Mouse (Mus musculus) frontal cortex, adult 2 months (tissue): ENCODE data around the gene Pth. TPM values are rescaled to one million over a fixed set of nuclear protein-coding genes. Genes with fewer than 3 reads are reported as not detected.

Source experiments
- DNase-seq, 2 experiments: peaks; one replicate each; pipeline ENCODE4 v3.0.0; 2022; ENCODE audit warnings: low spot score in 1 of 2; ENCODE audit errors: extremely low spot score in 1 of 2
- polyA plus RNA-seq: library from polyadenylated mRNA; depleted of rRNA; stranded (reverse); fragments of >200 nt; gene quantifications from 2 replicates; pipeline ENCODE4 v1.2.3, GENCODE M21; 2012; rRNA removed

Pth gene
- polyA plus RNA-seq = not detected in 2 replicates

DNA sequence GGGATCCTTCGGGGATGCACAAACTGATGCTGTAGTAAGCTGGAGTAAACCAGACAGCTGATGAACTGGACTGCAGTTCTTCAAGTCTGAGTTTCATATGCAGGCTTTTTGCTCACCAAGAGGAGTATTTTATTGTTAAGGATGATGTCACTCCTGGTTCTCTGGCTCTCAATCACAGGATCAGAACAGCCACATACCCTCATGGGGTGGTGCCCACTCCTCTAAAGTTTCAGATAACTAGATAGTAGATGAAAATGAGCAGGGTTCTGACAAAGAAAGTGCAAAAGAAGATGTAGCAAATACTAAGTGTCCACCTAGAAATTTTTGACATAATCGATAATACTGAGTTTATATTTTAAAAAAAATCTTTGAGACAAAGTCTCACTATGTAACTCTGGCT lies at the start of gene Pth:
Gene Pth (minus strand): TSS at position 101 of the 400 bp plus-strand sequence.
- no peak for DNase-seq

DNA sequence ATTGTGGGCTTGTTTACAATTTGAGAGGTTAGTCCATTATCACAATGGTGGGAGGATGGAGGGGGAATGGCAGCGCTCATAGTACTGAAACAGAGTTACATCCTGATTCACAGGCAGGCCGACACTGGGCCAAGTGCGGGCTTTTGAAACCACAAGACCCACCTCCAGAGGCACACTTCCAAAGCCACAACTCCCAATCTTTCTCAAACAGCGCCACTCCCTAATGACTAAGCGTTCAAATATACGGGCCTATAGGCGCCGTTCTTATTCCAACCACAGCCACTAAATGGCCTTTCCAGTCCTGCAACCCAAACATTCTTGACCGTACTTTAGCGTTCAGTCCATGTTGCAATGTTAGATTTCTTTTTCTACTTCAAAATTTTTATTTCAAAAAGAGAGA lies 47.9 kb upstream of the Pth start:
- no peak for DNase-seq

DNA sequence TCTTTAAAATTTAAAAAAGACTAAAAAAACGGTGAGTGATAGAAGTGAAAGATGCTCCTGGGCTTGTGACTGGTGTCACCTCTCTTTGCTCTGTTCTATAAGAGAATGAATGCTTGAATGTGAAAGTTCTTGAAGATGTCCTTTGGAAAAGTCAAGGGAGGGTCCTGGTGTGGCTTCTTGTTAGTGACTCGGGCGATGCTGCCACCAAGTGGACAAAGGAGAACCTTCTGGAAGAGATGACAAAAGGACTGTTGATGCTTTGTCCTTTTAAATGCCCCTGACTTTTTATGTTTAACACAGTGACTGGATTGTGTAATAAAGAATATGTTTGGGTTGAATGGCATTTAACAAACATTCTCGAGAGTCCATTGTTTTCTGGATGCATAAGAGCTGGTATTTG lies 45.9 kb upstream of the Pth start:
- peak in 1 of 2 experiments; percentile 77 for DNase-seq

DNA sequence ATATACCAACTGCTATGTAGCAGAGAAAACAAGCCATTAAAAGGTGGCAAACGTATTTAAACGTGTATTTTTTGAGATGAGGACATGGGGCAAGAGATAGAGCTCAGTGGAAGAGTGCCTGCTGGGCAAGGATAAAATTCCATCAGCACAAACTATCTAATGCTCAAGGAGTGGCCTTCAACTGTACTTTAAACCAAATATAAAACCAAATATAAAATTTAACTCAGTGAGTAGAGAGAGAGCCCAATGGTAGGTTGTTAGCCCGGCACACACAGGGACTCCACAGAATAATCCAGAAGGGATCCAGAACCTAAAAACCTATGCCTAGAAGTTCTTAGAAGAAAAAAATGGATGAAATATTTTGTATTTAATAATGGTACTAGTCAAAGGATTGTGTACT lies 45.1 kb upstream of the Pth start:
- DNase-seq = no peak

DNA sequence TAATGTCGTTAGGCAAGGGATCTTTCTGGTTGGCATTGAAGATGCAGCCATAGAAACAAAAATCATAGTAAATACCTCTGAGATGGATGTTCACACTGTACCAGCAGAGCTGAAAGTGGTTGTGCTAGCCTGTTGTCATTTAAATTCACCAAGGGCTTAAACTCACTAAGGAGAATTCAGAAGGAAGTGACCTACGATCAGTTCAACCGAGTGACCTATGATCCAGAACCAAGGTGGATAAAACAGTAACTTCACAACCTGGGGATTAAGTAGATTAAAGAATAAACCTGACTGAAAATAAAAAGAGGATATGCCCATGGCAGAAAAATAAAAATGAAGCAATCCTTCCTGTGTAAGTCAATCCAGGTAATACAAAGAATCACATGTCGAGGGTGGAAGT lies 44.5 kb upstream of the Pth start:
- DNase-seq = no peak

DNA sequence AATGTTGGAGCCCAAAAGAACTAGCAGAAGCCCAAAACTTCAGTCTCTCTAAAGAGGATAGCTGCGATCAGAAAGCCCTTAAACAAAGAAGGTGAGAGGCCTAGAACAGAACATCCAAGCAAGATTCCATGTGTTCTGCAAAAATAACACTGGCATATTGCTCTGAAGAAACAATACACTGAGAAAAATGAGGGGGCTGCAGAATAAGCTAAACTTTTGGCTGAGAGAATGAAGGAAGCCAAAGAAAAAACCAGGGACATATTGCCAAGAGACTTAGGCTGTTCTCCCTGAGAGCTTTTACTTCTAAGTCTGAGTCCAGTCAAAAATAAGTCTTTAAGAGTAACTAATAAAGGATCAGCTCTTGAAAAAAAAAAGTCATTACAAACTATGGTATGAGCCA lies 32.4 kb upstream of the Pth start:
- DNase-seq = peak; percentile 31 to 37

DNA sequence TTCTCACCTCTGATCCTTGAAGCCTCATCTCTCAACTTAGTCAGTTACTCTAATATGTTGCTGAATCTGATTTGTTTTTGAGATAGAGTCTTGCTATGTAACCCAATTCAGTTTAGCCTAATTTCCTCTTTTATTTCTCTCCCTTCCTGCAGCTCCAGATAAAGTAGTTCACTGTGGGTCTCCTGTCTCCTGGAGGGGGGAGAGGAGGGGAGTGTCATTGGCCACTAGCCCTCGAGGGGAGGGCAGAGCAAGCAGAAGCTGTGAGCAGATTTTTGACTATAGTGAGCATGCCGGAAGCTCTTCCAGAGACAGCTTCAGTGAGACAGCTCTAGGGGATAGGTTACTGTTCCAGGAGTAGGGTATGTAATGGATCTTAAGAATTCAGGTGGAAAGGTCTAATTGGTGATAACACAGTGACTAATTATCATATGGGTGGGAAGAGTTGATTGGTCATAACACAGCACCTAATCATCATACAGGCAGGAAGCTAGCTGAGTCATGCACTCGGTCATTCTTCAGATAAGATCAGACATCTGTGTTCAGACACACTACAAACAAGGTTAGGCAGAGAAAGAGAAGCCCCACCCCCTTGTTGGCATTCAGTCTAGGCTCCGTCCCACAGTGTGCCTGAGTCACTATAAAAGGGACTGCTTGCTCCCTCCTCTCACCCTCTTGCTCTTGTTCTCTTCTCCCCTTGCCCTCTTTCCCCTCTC lies 30.9 kb upstream of the Pth start:
- no peak for DNase-seq

DNA sequence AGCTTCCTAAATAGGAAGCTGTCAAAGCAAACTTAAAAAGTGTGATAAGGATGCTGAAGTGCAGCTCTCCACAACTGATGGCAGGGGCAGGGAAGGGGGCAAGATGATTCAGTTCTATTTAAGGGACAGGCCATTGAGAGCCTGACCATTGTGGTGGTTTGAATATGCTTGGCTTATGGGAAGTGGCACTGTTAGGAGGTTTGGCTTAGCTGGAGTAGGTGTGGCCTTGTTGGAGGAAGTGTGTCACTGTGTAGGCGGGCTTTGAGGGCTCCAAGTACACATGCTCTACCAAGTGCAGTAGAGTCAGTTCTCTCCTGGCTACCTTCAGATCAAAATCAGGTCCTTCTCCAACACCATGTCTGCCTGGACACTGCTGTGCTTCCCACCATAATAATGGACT lies 28.2 kb upstream of the Pth start:
- DNase-seq = no peak

DNA sequence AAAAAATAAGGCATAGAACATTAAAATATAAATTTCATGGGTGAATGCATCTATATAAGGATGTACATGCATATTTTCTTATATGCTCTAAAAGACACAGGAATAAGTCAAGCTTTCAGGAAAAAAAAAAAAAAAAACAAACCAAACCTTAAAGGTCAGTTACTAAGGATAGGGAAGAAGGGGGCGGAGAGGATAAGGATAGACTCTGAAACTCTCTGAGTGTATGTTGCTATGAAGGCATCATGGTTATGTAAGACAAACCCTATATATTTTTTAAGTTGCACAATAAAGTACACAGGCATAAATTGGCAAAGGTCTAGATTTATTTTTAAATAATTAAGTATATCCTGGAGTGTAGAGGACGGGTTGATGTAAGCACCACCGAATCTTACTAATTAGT lies 26.9 kb upstream of the Pth start:
- peak in 1 of 2 experiments; percentile 7 for DNase-seq

DNA sequence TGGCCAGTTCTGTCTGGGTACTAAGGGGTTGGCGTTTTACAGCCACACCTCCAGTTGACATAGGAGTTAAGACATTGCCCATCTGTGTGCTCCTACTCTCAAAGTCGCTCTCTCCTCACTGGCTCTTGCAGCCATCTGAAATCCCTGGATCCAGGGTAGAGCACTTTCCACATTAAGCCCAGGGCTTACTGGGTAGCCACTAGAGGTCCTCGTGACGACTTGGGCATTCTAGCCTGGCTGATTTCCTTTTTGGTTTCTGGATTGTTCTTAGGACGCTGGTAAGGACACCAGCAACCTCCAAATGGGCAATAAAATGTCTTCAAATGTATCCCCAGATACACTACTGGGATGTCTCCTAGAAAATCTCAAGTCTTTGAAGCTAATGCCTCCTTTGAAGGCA lies 20.3 kb upstream of the Pth start:
- DNase-seq = no peak

DNA sequence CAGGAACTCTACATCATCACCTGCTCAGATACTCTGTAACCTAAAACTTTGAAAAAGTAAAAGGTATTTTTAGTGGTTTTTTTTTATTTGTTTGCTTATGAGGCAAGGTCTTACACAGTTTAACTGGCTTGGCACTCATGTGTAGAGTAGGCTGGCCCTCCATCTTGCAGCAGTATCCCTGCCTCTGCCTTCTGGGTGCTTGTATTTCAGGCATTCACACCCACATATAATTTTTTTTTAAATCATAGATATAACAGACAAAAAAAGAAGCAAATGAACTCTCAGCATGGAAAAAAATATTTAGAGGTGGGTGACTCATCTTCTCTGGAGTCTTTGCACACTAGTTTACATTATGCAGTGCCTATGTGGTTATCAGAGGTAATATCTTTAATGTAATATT lies 9.7 kb upstream of the Pth start:
- peak; percentile 35 to 49 for DNase-seq

DNA sequence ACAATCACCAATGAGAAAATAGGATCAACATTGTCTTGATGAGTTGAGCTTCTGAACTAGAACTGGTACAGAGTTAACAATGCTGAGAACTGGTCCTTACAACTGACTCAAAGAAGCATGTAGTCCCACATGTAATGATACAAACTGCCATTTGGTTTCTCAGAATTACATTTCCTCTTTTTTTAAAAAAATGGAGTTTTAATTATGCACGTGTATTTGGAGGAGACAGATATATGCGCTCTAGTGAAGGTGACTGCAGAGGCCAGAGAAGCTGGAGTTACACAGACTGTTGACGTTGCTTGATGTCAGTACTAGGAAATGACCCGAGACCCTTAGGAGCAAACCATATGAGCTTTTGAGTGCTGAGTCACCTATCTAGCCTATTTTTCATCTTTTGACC lies 8.3 kb upstream of the Pth start:
- DNase-seq = no peak

DNA sequence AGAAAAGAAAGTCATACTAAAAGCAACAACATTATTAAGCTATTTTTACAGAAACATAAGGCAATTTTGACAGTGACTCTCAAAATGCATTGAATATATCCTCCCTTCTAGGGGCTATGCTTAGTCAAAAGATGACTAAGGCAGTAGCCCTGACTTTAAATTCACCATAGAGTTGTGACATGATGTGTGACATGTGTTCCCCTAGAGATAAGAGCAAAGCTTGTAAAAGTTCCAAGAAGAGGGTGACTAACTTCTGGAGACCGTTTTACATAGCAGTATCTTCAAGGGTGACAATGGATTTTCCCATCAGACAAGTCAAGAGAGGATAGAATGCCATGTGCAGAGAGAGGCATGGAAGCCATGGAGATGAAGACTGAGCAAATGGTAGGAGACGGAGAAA lies 3.2 kb upstream of the Pth start:
- DNase-seq = no peak

DNA sequence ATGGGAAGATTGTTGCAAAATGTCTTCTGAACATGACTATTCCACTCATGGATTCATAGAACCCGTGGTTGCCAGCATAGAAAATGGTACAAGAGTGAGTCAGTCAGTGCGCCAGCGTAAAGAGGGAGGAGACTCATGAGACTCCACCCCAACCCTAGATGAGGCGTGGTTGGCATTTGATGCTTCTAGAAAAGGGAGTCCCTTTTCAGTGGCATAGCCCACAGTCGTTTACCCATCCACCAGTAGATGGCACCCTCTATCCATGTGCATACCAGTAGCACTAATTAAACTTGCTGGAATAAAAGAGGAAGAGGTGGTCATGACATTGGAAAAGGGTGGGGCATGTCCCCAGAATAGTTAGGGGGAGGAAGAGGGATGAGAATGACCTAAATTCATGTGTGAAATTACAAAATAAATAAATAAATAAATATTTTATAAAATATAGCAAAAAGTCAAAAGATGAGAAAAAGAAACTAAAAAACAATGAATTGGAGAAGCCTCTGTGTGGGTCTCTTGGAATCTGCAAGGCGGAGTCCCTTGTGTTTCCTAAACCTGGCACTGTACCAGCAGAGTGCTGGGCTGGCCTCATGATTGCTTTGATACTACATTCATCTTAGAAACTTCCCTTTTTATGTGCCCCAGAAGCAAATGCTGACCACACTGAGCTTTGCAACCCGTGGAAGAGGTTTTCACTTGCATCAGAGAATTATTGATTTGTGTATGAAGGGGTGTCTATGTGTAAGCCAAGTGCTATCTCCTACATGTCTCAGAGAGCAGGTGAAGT lies 10.3 kb downstream of the Pth start:
- peak; percentile 63 to 84 for DNase-seq

DNA sequence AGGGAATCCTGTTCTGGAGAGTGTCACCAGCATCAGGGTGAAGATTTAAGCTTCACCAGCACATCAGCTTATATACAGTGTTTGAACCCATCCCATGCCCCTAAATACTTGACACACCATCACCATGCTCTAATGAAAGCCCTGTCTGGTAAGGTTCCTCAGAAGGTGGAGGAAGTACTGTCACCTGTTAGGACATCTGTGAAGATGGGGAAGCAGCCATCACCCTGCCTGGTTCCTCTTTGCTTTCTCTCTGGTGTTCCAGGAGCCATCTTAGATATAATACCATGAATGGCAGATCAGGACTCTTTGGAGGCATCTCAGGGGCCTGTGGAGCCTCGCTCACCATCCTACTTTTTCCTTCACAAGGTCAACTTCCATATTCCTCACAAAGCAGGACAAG lies 15.7 kb downstream of the Pth start:
- DNase-seq = no peak

DNA sequence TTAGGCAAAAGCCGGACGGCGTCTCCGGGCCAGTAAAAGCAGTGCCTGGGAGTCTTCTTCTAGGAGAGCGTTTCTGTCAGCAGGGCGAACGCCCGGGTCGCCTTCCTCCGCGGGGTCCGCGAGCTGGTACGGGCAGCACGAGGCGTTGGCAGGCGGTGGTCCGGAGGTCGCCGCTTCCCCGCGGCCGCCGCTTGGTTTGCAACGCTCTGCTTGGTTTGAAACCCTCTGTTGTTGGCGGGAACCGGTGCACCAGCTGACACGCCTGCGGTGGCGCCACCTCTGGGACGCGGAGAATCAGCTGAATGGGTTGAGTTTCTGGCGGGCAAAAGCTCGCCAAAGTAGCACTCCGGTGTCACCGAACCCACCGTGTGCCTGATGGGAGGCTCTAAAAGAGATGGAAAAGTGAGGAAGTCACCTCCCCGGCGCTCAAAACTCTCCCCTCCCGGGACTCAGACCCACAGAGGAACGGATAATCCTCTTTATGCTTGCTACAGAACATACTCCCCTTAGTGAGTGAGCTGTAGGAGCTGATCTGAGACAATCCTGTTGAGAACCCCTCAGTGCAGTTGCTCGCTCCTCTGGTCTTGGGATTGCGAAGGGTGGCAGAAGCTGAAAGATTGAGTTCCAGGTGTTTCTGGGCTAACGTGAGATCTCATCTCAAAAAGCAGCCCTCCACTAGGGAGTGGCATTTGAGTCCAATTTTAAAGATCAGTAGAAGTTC lies 18.6 kb downstream of the Pth start:
- DNase-seq = peak; percentile 46 to 72

DNA sequence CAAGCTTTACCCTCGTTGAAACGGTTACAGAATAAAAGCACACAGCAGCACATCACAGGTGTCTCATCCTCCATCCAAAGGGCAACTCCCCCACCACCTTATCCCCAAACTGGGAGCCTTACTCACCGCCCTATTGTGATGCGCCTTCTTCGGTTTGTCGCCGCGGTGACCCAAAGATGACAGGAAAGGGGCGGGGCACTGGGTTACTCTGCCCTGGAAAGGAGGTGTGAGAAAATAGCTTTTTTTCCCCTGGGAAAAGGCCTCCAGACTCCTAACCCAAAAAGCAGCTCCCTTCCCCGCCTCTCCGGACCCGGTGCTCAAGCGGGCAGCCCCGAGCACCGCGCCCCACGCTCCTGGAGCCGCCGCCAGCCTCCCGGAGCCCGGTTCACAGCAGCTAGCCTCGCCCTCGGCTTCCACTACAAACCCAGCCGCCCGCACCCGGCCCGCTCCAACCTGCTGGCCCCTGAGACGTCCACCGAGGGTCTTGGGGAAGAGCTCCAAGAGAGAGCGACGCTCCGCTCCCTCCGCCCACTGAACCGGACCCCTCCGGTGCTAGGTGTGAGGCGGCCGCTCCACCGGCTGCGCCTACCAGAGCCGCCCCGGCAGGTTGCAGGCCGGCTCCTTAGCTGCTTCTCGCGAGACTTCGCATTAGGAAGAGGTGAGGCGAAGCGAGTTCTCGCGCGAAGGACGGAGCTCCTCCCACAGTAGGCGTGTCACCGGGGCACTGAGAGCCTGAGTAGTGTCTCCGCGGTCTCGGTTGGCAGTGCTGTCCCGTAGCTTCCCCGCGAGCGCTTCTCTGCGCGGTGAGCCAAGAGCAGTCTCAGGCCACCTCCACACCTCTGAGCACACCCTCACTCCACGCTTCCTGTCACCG lies 19.4 kb downstream of the Pth start, which contains the start of gene Btbd10:
Gene Btbd10 (minus strand): TSS at position 647 of the 874 bp plus-strand sequence.
- peak; percentile 94 to 98 for DNase-seq

DNA sequence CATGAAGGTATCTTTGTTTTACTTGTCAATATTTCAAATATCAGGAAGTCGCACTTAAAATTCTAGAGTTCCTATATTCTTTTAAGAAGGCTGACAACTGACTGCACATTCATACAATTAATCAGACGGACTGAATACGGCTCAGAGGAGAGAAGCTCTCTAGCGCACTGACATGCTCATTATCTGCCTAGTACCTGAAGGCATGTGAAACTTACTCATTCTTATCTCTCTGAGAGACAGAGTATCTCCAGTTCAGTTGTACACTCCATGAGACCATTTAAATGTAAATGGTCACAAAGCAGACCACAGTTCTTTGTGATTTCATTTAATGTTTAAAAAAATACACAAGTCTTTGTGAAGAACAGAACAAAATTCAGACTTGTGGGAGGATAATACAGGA lies 20.9 kb downstream of the Pth start:
- DNase-seq = no peak

DNA sequence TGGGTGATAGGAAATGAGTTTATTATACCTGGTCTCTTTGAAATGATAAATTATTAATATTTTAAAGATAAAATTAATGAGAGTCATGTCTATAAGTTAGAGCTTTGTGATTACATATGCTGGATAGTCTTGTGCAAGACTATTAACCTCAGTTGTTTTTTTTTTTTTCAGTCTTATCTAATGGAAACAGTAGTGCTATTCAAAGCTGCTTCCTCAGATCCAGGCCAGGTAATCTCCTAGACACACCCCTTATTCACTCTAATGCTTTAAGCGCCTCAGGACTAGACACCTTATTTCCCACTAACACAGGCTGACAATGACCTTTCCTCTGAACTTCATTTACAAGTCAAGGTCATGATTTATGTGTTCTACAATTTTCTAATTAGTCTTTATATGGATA lies 39.3 kb downstream of the Pth start:
- no peak for DNase-seq

DNA sequence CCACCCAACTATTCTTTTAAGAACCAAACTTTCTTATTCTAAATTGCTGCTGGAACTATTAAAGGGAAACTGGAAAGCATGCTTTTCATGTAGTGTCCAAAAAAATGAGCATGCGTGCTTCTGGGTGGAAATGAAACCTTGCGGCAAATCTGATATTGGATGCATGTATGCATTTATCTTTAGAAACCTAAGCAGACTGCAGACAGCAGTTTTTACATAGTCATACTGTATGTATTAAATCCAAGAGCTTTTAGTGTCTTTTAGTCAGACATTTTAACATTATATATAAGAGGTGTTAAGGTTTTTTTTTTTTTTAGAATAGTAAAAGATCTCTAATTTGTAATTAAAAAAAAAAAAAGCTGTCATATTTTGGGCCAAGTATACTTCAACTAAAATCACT lies 40.7 kb downstream of the Pth start:
- DNase-seq = no peak
